Mouse (Mus musculus) G1E (cell line): Measurements from ENCODE around the gene Rere.

Source experiments
- CTCF ChIP-seq: IDR thresholded peaks from 2 replicates; pipeline ENCODE4 v1.5.1; 2012; ENCODE audit warnings: low read depth, low read length, inconsistent platforms, mixed read lengths
- GATA1 ChIP-seq: IDR thresholded peaks from 2 replicates; pipeline ENCODE4 v1.6.1; 2012; ENCODE audit warnings: borderline replicate concordance, low read length, inconsistent platforms, mixed read lengths
- TAL1 ChIP-seq: conservative IDR thresholded peaks from 2 replicates; pipeline ENCODE4 v1.6.1; 2012; ENCODE audit warnings: low read depth, low read length, inconsistent platforms, mixed read lengths

DNA sequence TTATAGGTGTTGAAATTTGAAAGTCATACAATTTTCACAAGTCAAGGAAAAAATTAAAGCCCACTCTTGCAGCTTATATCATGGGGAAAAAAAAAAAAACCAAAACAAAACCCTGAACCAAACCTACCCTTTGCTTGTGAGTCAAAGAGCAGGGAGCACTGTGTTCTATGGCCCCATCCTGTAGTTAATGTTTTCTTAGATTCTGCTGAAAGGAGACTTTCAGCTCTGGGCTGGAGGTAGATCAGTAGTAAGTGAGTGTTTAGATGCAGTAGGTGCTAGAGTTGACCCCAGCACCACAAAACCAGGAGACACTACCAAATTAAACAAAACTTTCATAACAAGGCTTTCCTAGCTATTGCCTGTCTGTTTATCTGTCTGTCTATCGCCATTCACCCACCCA is 133.3 kb downstream of the Rere start:
- TF ChIP-seq CTCF (no peak), GATA1 (no peak), TAL1 (no peak)
